Mouse (Mus musculus): Measurements from ENCODE around the gene Ptgdr2.

The Ptgdr2 gene

DNA sequence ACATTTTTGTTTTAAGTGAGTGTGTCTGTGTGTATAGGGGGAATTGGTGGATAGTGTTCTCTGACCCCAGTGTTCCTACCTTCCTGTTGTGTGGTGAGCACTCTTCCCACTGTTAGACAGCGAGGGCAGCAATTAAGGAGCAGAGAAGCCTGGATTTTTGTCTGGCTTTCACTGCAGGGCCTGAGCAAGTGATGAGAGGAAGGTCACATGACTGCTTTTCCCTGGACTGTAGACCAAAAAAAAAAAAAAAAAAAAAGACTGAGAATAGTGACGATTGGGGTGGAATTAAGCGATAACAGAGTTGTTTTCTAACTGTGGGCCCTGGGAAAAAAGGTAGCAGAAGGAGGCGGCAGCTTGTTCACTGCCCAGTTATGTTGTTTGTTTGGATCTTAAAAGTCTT, 10.3 kb upstream of the Ptgdr2 start:
- no peak for DNase-seq (ENCODE audit: extremely low read depth, low read depth, low spot score)

DNA sequence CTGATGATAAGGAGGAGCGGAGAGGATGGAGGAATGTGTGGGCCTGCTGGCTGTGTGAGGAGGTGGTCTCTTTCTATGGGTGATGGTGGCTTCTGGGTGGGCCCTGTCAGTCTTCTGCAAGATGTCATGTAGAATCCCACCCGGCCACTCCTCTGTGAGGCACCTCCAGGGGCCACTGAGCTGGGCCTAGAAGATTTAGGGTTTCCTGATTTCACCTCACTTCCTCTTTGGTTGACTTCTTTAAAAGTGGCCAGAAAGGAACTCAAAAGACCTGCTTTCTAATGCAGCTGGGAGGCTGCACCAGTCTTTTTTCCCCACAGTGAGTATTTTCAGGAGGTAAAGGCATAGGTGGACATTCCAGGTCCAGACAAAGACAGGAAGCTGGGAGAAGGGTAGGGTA, 6.3 kb upstream of the Ptgdr2 start:
- no peak for DNase-seq (ENCODE audit: extremely low read depth, low read depth, low spot score)

DNA sequence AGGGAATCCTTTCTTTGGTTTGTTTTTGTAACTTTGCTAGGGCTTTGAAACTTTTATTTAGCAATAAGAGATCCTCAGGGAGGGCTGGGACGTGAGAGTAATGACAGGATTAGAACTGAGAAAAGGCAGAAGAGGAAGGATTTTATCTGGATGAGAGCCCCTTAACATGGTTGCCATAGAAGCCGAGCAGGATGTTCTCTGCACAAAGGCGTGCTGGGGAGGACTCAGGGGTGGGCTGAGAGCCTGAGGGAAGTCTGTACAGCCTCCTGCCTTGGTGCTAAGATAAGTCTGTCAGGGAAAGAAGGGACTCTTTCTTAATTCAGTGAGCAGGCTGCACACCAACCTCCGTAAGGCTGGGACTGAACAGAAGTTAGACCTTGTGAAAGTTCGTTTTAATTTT, 1.9 kb upstream of the Ptgdr2 start:
- no peak for DNase-seq (ENCODE audit: extremely low read depth, low read depth, low spot score)

DNA sequence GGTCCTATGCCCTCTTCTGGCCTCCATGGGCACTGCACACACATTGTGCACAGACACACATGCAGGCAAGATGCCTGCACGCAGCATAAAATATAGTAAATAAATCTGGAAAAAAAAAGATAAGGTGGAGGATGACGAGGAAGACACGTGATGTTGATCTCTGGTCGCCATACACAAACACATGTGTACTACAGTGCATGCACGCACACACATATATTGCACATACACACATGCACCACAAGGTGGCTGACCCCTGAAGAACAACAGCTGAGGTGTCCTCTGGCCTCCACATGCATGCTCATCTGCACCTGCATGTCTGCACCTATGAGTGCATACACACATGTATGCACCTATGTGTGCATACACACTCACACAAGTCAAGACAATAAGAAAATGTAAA, 883 bp upstream of the Ptgdr2 start:
- DNase-seq (ENCODE audit: extremely low read depth, low read depth, low spot score) = no peak

DNA sequence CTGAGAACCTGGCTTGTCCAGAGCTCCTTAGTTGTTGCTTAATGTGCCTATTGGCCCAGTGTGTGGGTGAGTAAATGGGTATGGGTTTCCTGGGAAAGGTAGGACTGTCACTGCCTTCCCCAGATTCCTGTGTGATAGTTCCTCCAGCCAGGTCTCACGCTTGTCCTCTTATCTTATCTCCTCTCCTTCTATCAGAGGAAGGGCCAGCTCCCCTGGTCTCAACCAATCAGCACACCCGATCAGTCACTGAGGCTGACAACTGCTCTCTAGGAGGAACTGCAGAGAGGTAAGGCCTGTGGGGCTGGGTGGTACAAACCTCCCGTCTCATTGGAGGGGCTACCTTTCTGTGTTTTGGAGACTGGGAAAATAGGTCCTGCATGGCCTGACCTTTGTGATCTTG, 1.8 kb downstream of the Ptgdr2 start:
- no peak for DNase-seq (ENCODE audit: extremely low read depth, low read depth, low spot score)

DNA sequence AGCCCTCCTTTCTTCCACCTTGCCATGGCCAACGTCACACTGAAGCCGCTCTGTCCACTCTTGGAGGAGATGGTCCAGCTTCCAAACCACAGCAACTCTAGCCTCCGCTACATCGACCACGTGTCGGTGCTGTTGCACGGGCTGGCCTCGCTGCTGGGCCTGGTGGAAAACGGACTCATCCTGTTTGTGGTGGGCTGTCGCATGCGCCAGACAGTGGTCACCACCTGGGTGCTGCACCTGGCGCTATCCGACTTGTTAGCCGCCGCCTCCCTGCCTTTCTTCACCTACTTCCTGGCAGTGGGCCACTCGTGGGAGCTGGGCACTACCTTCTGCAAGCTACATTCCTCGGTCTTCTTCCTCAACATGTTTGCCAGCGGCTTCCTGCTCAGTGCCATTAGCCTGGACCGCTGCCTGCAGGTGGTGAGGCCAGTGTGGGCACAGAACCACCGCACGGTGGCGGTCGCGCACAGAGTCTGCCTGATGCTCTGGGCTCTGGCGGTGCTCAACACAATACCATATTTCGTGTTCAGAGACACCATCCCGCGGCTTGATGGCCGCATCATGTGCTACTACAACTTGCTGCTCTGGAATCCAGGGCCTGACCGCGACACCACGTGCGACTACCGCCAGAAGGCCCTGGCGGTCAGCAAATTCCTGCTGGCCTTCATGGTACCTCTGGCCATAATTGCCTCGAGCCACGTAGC, 3.3 kb downstream of the Ptgdr2 start:
- DNase-seq (ENCODE audit: extremely low read depth, low read depth, low spot score) = no peak

DNA sequence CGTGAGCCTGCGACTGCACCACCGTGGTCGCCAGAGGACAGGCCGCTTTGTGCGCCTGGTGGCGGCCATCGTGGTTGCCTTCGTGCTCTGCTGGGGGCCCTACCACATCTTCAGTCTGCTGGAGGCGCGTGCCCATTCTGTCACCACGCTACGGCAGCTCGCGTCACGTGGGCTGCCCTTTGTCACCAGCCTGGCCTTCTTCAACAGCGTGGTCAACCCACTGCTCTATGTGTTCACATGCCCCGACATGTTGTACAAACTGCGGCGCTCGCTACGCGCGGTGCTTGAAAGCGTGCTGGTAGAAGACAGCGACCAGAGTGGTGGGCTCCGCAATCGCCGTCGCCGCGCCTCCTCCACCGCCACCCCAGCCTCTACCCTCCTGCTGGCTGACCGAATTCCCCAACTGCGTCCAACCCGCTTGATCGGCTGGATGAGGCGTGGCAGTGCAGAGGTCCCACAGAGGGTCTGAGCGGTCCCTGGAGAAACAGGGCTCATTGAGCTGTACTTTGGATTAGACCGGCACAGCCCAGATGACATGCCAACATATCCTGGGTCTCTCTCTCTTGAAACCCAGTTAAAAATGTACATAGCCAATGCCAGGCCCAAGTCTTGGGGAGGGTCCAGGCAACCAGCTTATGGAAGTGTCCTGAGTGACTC, 4.0 kb downstream of the Ptgdr2 start:
- no peak for DNase-seq (ENCODE audit: extremely low read depth, low read depth, low spot score)

DNA sequence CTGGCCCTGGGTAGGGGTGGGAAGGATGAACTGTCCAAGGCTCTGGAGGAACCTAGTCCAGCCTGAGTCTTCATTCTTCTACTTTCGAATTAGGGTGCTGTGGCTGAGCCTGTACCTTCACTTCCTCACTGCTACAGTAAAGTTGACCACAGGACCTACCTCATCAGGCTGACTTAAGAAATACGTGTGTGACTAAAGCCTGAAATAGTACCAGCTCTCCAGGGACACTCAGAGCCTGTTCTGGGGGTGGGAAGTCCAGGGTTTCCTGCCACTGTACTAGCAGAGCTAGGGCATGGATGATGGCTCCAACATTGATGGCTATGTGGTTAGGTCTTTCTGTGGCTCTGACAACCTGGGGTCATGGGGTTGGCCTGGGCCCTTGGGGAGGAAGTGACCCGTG, 7.0 kb downstream of the Ptgdr2 start:
- no peak for DNase-seq (ENCODE audit: extremely low read depth, low read depth, low spot score)

DNA sequence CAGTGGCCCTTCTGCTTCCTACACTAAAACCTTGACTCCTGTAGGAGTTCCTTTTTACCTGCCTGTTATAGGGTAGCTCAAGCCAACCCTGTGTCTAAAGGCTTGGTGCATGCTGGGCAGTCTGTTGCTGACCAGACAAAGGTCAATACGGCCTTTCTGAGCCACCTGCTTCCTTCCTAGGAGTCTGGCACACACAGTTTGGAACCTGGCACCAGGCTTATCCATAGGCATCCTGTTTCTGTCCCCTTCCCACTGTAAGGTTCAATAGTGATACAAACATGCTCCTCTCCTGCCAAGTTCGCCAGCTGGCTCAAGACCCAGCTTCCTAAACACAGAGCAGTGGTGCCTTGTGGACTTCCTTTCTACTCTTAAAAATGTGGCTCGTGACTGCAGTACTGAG, 9.5 kb downstream of the Ptgdr2 start:
- no peak for DNase-seq (ENCODE audit: extremely low read depth, low read depth, low spot score)

DNA sequence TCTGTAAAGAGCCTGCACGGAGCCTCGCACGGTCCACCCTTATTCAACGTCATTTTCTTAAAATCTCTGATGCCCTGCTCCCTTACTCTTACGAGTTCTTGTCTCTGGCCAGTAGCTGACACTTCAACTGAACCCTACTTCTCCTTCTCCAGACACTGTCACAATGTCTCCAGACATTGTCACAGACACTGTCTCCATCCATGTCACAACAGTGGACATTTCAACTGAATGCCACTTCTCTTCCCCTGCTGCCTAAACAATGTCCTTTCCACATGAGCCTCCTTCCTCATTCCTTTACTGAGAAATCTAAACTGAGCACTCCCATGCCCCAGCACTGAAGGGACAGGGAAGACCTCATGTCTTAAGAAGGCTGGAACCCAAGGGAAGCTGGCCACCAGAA, 10.3 kb downstream of the Ptgdr2 start:
- no peak for DNase-seq (ENCODE audit: extremely low read depth, low read depth, low spot score)

DNA sequence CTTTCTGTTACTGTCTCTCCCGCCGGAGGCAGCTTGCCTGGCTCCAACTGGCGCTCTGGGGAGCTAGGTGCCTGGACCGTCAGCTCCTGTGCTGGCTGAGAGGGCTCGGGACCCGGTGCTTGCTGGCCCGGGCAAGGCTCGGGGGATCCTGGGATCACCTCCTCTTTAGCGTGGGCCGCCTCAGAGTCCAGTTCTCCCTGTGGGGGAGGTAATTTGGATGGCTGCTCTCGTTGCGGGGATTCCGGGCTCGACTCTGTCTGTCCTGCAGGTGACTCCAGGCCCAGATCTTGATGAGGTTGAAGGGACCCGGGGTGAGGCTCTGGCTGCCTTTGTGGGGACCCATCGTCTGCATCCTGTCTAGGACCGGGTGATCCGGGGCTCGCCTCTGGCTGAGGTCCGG, 11.5 kb downstream of the Ptgdr2 start:
- no peak for DNase-seq (ENCODE audit: extremely low read depth, low read depth, low spot score)

DNA sequence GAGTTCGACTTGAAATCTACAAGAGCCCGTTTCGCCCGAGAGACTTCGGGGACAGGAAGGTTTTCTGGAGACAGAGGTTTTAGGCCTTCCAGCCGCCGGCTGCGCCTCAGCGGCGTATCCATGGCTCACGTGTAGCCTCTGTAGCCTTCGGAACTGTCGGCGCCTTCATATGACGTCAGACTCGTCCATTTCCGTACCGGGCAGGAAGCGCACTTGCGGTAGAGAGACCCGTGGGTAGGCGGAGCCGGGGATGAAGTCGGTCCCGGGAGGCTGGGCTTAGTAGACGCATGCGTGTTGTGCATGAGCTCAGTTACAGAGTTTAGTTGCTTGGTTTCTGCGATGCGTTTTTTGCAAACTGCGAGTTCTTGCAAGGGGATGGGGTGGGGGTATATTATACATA, 12.2 kb downstream of the Ptgdr2 start, which contains the start of gene Ccdc86:
Ccdc86 (minus strand) TSS at position 155 of the 400 bp plus-strand sequence.
- peak; percentile 84 for DNase-seq (ENCODE audit: extremely low read depth, low read depth, low spot score)

DNA sequence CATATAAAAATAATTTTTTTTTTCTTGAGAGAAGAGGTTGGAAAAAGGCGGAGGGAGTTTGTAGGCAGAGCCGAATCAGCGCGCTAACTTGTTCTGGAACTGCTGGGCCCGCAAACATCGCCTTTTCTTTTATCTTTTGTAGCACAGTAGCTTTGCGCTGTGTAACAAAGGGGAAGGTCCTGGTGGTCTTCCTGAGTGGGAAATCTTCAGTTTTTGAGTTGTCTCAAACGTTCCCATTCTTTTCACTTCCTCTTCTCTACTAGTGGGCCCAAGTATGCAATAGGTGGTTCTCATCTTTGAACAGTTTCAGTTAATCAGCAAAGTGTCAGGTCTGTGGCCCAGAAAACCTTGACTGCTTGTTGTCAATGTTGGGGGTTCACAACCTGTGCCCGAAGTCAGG, 12.6 kb downstream of the Ptgdr2 start:
- DNase-seq (ENCODE audit: extremely low read depth, low read depth, low spot score) = no peak

DNA sequence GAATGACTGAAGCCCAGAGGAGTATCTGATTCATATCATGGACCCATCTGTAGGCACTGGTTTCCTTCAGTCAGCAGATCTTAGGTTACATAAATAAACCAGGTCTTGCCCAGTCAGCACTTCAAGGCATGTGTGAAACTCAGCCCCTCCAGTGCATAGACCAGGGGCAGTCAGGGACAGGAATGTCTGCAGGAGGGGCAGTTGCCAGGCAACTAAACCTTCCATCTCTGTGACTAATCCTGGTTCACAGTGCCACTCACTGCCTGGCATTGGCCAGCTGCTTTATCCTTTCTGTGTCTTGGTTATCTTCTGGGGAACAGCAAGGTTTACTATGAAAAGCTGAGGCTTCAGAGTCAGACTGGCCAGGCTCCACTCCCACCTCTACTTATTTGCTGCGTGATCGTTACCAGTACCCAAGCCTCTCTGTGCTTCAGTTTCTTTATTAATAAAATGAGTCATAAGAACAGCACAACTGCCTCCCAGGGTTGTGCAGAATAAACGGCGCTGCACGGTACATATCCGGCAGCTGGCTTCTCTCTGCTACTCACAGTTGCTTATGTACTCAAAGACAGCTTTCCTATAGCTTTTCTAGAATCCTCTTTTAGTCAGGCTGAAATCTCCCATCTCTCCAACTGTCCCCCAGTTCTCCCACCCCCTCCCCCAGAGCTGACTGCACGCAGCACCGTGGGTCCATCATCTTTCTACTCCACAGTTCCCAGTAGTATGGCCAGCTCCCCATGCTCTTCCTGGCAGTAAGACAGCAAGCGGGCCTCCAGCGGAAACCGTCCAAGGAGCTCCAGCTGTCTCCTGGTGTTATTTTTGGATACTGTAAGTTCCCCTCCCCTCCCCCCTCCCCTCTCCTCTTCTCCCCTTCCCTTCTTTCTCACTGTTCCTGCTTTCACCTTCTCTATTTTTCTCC, 15.3 kb downstream of the Ptgdr2 start:
- no peak for DNase-seq (ENCODE audit: extremely low read depth, low read depth, low spot score)

DNA sequence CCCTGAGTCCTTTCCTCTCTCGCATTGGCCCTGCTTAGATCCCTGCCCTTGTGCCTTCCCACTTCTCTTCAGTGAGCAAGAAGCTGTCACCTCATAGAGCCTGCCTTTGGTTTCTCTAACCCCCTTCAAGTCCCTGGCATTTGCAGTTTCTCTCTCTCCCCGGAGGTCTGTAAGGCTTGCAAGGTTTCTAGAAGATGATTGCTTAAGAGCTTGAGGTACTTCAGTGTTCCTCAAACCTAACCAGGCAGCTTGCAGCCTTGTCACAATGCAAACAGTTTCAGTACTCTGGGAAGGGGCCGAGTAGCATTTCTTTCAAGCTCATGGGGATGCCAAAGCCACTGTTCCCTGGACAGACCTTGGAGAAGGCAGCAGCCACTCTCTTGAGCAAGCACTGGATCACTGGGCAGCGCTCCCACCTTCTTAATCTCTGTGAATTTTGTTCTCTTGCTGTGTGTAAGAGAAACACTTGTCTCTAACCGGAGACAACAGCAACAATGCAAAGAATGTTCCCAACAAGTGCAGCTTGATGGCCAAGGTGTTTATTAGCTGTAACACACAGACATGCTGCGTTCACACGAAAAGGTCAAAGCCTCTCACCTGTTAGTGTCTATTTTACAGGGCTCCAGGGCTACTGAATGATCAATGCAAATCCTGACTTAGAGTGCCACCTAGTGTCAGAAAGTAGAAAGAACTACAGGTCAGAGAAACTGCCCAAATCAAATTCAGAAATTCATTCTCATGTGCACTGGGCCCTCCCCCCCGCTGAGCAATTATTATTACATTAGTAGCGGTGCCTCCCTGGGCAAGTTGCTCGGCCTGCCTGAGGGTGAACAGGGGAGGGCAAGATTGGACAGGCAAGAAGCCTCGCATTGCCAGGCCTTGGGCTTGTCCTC, 22.4 kb downstream of the Ptgdr2 start:
- no peak for DNase-seq (ENCODE audit: extremely low read depth, low read depth, low spot score)

DNA sequence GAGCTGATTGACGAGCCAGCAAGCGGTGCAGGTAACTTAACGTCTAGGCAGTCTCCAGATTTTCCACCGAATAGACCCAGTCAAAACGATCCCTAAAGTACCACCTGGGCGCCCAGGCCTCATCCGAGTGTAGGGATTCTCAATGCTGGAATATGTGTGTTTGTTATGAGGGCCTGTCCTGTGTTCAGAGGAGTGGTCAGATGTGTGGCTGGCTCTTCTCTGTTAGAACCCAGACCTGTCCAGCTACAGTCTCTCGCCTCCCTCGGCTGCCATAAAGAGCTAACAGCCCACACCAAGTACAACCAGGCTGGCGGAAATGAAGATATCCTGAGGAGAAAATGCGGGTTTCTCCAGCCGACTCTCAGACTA, 23.0 kb downstream of the Ptgdr2 start:
- no peak for DNase-seq (ENCODE audit: extremely low read depth, low read depth, low spot score)

DNA sequence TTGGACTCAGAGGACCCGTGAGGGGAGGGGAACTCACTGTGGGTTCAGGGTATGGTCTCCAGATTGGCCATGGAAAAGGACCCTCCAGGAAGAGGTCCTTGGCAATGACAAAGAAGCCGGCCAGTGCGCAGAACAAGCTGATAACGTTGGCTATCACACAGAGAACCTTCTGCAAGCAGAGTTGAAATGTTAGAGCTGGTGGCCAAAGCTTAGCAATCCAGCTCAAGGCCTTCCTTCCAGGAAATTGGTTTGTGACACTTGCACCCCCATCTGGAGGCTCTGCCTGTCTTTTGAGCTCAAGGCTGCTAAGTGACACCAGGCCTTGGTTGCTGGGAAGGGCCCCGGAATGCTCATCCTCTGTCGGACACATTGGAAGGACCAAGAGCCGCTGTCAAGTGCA, 28.8 kb downstream of the Ptgdr2 start:
- DNase-seq (ENCODE audit: extremely low read depth, low read depth, low spot score) = no peak

DNA sequence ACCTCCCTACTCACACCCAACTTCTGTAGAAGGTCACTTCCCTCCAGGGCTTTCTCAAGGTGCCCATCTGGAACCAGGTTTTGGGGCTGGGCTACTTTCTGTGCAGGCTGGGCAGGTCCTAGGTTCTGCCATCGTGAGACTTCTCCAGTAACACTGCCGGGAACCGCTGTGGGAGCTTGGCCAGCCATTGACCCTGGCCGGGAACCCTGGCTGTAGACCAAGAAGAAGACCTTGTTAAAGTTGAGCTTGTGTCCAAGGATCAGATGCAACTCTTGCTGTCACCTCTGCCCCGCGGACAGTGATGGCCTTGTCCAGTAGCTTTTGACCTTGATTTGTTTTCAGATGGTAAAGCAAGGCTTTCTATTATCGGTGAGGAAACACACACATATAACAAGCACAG, 31.6 kb downstream of the Ptgdr2 start:
- DNase-seq (ENCODE audit: extremely low read depth, low read depth, low spot score) = no peak

DNA sequence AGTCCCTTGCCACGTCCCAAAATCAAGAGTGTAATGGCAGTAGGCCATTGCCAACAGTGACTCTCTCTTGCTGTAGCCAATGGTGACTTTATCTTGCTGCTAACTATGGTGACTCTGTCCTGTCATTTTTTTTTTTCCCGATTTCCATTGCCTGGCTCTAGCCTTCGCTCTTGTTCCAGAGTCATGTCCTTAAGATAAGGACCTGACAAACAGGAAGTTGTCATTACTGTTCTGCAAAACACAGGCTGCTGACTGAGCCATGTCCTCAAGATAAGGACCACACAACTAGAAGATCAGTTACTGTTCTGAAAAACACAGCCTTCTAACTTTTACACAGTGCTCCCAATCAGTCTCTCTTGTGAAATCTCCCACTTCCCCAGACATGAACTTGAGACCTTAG, 33.5 kb downstream of the Ptgdr2 start:
- DNase-seq (ENCODE audit: extremely low read depth, low read depth, low spot score) = no peak

DNA sequence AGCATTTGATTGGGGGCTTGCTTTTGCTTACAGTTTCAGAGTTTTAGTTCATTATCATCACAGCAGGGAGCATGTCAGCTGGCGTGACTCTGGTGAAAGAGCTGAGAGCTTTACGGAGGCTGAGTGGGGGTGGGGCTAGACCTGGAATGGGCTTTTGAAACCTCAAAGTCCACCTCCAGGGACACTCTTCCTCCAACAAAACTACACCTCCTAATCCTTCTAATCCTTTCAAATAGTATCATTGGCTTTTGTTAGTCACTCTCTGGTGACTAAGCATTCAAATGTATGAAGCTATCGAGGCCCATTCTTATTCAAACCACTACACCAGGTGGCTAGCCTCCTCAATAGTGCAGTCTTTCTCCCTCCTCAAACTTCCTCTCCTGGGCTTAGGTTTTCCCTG, 35.7 kb downstream of the Ptgdr2 start:
- DNase-seq (ENCODE audit: extremely low read depth, low read depth, low spot score) = no peak

DNA sequence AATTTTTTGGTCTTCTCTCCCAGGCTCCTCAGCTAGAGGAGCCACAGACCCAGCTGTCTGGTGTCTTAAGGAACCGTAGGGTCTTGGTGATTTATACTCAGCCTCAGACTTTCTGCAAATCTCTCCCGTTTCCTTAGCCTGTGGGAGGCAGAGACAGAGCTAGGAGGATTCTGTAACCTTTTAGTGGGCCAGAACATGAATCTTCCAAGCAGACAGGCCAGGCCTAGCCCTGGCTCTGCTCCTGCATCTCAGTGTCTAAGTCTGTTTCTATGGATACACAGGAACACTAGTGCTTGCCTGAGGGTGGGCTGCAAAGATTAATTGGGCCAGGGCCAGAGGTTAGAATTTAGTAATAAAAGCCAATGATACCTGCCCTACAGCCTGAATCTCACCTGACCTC, 36.2 kb downstream of the Ptgdr2 start:
- DNase-seq (ENCODE audit: extremely low read depth, low read depth, low spot score) = no peak
